Comparison of ENCODE assay signal across 9 mouse cellular contexts in genomic region chr1:82288421-82288990, GRCm38 (mm10). TPM values are rescaled to one million over a fixed set of nuclear protein-coding genes. Genes with fewer than 3 reads are reported as not detected.
DNase-seq lines count a peak whose midpoint lies in the region; ATAC-seq and TF ChIP-seq lines count a peak whose summit lies in the region.
"Had no signal": no experiment of that assay in that cellular context is flagged by ENCODE, and none has a peak within 500 bp of the region (broad histone marks: within the 10 kb centered on the region; RNA-seq: fewer than 3 reads in every experiment).

No protein-coding gene starts in this region.

- H3K4me2 ChIP-seq in lung, embryonic 14.5 days = peak overlapping the region; percentile 79
- H3K4me2 ChIP-seq in liver, embryonic 16.5 days (ENCODE audit: low read depth, low read length) = 0 out of 2 replicates have a peak overlapping the region, but pooled peaks have one; percentile 53

- peak overlapping the region; percentile 62 for H3K4me3 ChIP-seq in lung, embryonic 14.5 days (ENCODE audit: low read depth, low read length)
- peak overlapping the region; percentile 80 for H3K4me3 ChIP-seq in forebrain, embryonic 10.5 days
- no peak overlapping the region for H3K4me3 ChIP-seq in liver, embryonic 16.5 days (ENCODE audit: low read depth, low read length)

- peaks cover 17% of the 10 kb centered on the region for H3K4me1 ChIP-seq in lung, embryonic 14.5 days (ENCODE audit: insufficient read depth)
- H3K4me1 ChIP-seq in forebrain, embryonic 10.5 days = peaks cover 92% of the 10 kb centered on the region
- peaks cover 2% of the 10 kb centered on the region; the same call in 1 of the 2 replicates for H3K4me1 ChIP-seq in liver, embryonic 16.5 days (ENCODE audit: control insufficient read depth, low read depth, low read length)

- peaks cover 27% of the 10 kb centered on the region for H3K36me3 ChIP-seq in lung, embryonic 14.5 days (ENCODE audit: insufficient read depth)
- H3K36me3 ChIP-seq in forebrain, embryonic 10.5 days (replicated peaks) = peaks cover 34% of the 10 kb centered on the region
- H3K36me3 ChIP-seq in liver, embryonic 16.5 days (ENCODE audit: control insufficient read depth, insufficient read depth) = no peaks in the 10 kb centered on the region

- H3K9me3 ChIP-seq in lung, embryonic 14.5 days (ENCODE audit: low read depth, low read length) = no peaks in the 10 kb centered on the region
- peaks cover 23% of the 10 kb centered on the region for H3K9me3 ChIP-seq in forebrain, embryonic 10.5 days
- H3K9me3 ChIP-seq in liver, embryonic 16.5 days (replicated peaks; ENCODE audit: control insufficient read depth, low read length) = no peaks in the 10 kb centered on the region

- intact Hi-C loops in heart, postnatal 10 days (cut with DNase I) = loop anchor here (5.0 to 10.0 kb wide), 2 partner anchors 156 to 554 kb away; no protein-coding TSS in a partner anchor

- H3K9ac ChIP-seq in lung, embryonic 14.5 days = peak overlapping the region; percentile 85
- no peak overlapping the region for H3K9ac ChIP-seq in liver, embryonic 16.5 days (ENCODE audit: low read depth, low read length)

- no peak for ATAC-seq in lung, embryonic 14.5 days (ENCODE audit: insufficient read depth)
- no peak for ATAC-seq in liver, embryonic 16.5 days (ENCODE audit: low read depth)

- no peak for DNase-seq in lung, embryonic 14.5 days
- DNase-seq in lung, adult 18-20 months = no peak
- DNase-seq in forebrain, embryonic 10.5 days (ENCODE audit: extremely low spot score, low spot score) = no peak
- peak; percentile 49 to 57 for DNase-seq in heart, postnatal 10 days
- no peak for DNase-seq in testis, postnatal 10 days (ENCODE audit: low spot score)
- DNase-seq in testis, postnatal 14 days (ENCODE audit: low spot score) = no peak
- DNase-seq in spleen, postnatal 14 days (ENCODE audit: low spot score in 2 of 2) = no peak

- no peak overlapping the region for H3K27ac ChIP-seq in lung, embryonic 14.5 days (ENCODE audit: low read depth)
- peak overlapping the region; percentile 97; the same call in 1 of the 2 replicates for H3K27ac ChIP-seq in forebrain, embryonic 10.5 days
- H3K27ac ChIP-seq in liver, embryonic 16.5 days (ENCODE audit: low read length) = no peak overlapping the region

- H3K27me3 ChIP-seq in lung, embryonic 14.5 days (ENCODE audit: insufficient read depth, low read length) = no peaks in the 10 kb centered on the region
- H3K27me3 ChIP-seq in forebrain, embryonic 10.5 days (ENCODE audit: poor library complexity, severe bottlenecking) = peaks cover 28% of the 10 kb centered on the region
- peaks cover 50% of the 10 kb centered on the region for H3K27me3 ChIP-seq in liver, embryonic 16.5 days (ENCODE audit: control insufficient read depth, insufficient read depth, low read depth, low read length)

- peak; percentile 53 for TF ChIP-seq CTCF in lung, embryonic 14.5 days (IDR thresholded peaks at IDR 0.05; ENCODE audit: low read depth)

- 70% methylated on average over 18 of the region's 18 CpGs for WGBS in lung, embryonic 14.5 days
- 97% methylated on average over 18 of the region's 18 CpGs for WGBS in forebrain, embryonic 10.5 days
- WGBS in liver, embryonic 16.5 days (ENCODE audit: insufficient replicate concordance) = 85% methylated on average over 18 of the region's 18 CpGs

RNA-seq across cellular contexts. Expression of gene Irs1, which starts 2.7 kb away (rescaled TPM):
- polyA plus RNA-seq in lung, embryonic 14.5 days (2014; fragmentation: Nextera tagmentation; extraction: Ambion mirVana) = 17.6 and 19.5 TPM in 2 replicates
- polyA plus RNA-seq in forebrain, embryonic 10.5 days (2016; fragmentation: Nextera tagmentation; extraction: Ambion mirVana) = 11.3 and 11.8 TPM in 2 replicates
- 10 to 100 TPM; 29.7 to 41.2 TPM for total RNA-seq in heart, postnatal 10 days (2021)
- polyA plus RNA-seq in liver, embryonic 16.5 days (2015; fragmentation: Nextera tagmentation; extraction: Ambion mirVana) = 1.5 and 1.7 TPM in 2 replicates

RNA-seq across cellular contexts. Expression of gene Rhbdd1, which starts 27.7 kb away (rescaled TPM):
- 6.4 and 7.6 TPM in 2 replicates for polyA plus RNA-seq in lung, embryonic 14.5 days (2014; fragmentation: Nextera tagmentation; extraction: Ambion mirVana)
- polyA plus RNA-seq in forebrain, embryonic 10.5 days (2016; fragmentation: Nextera tagmentation; extraction: Ambion mirVana) = 10.2 and 10.6 TPM in 2 replicates
- 10 to 100 TPM; 10.7 to 11.6 TPM for total RNA-seq in heart, postnatal 10 days (2021)
- 9.1 and 10.2 TPM in 2 replicates for polyA plus RNA-seq in liver, embryonic 16.5 days (2015; fragmentation: Nextera tagmentation; extraction: Ambion mirVana)

RNA-seq across cellular contexts. Expression of gene Gm9747, which starts 55.6 kb away (rescaled TPM):
- polyA plus RNA-seq in lung, embryonic 14.5 days (2014; fragmentation: Nextera tagmentation; extraction: Ambion mirVana) = 46.3 and 52.0 TPM in 2 replicates
- polyA plus RNA-seq in forebrain, embryonic 10.5 days (2016; fragmentation: Nextera tagmentation; extraction: Ambion mirVana) = 31.1 and 31.3 TPM in 2 replicates
- total RNA-seq in heart, postnatal 10 days (2021) = not detected
- 4.5 and 6.6 TPM in 2 replicates for polyA plus RNA-seq in liver, embryonic 16.5 days (2015; fragmentation: Nextera tagmentation; extraction: Ambion mirVana)
- polyA plus RNA-seq: spleen, adult 2 months had no signal

Comparison
In these comparisons a context has a peak if more than half of its experiments do, and no peak if none do; other contexts are left out.
1. DNase-seq: peak in heart, postnatal 10 days (2 of 2); none in lung, embryonic 14.5 days (single experiment), lung, adult 18-20 months (0 of 2), forebrain, embryonic 10.5 days (single experiment), testis, postnatal 10 days (single experiment), testis, postnatal 14 days (single experiment) and spleen, postnatal 14 days (0 of 2).